Comparison of ENCODE assay signal across 22 mouse cellular contexts in genomic region chr4:140567911-140568480, GRCm38 (mm10).
A peak's percentile ranks its signal among the peaks of the same experiment; 100 is the strongest.
DNase-seq lines count a peak whose midpoint lies in the region; ATAC-seq and TF ChIP-seq lines count a peak whose summit lies in the region.
"Had no signal": no experiment of that assay in that cellular context is flagged by ENCODE, and none has a peak within 500 bp of the region (broad histone marks: within the 10 kb centered on the region; RNA-seq: fewer than 3 reads in every experiment).

No protein-coding gene starts in this region.

- dilution Hi-C loops in CH12.LX (cut with MboI; ENCODE audit: extremely low pct_ligation_motif_present, extremely low pct_unique_long_range_greater_than_20kb, low sequenced_read_pairs) = no loop called here

- no peaks in the 10 kb centered on the region for H3K27me3 ChIP-seq in CH12.LX (replicated peaks)
- no peaks in the 10 kb centered on the region for H3K27me3 ChIP-seq in cerebellum, adult 2 months (ENCODE audit: control insufficient read depth, insufficient read depth, low read length)
- H3K27me3 ChIP-seq in midbrain, embryonic 16.5 days (ENCODE audit: control insufficient read depth, insufficient read depth, low read depth, low read length) = no peaks in the 10 kb centered on the region
- H3K27me3 ChIP-seq: forebrain, embryonic 13.5 days; hindbrain, embryonic 12.5 days had no signal

- WGBS in bone marrow, adult 2 months = 74% methylated on average over 11 of the region's 11 CpGs
- 15% methylated on average over 11 of the region's 11 CpGs for WGBS in cerebellum, adult 2 months
- WGBS in midbrain, embryonic 16.5 days = 97% methylated on average over 11 of the region's 11 CpGs

- ATAC-seq in midbrain, embryonic 16.5 days = no peak
- ATAC-seq: CD4-positive, CD25-positive, alpha-beta regulatory T cell, adult 4 months; forebrain, embryonic 13.5 days; forebrain, postnatal 0 days; hindbrain, embryonic 16.5 days; inflammation-experienced regulatory T-cells, adult 6 months had no signal

- peaks cover 0 to 77% of the 10 kb centered on the region in 2 experiments for H3K36me3 ChIP-seq in CH12.LX (replicated peaks in 1 of 2; ENCODE audit: control insufficient read depth in 1 of 2, insufficient read depth in 1 of 2, low read length in 1 of 2)
- peaks cover 43% of the 10 kb centered on the region for H3K36me3 ChIP-seq in midbrain, embryonic 16.5 days (ENCODE audit: control insufficient read depth, insufficient read depth, low read length)

- H3K4me1 ChIP-seq in CH12.LX (ENCODE audit: control insufficient read depth in 1 of 2, insufficient read depth in 2 of 2) = peaks cover 58 to 78% of the 10 kb centered on the region in 2 experiments
- peaks cover 4% of the 10 kb centered on the region for H3K4me1 ChIP-seq in bone marrow, adult 2 months (ENCODE audit: control insufficient read depth, insufficient read depth, low read length)
- H3K4me1 ChIP-seq in cerebellum, adult 2 months (ENCODE audit: control insufficient read depth, insufficient read depth, low read length) = peaks cover 31% of the 10 kb centered on the region
- no peaks in the 10 kb centered on the region for H3K4me1 ChIP-seq in midbrain, embryonic 16.5 days (ENCODE audit: control insufficient read depth, insufficient read depth, low read length)
- H3K4me1 ChIP-seq: hindbrain, embryonic 12.5 days had no signal

- no peaks in the 10 kb centered on the region for H3K79me2 ChIP-seq in CH12.LX (replicated peaks; ENCODE audit: control insufficient read depth, extremely low read depth, insufficient read depth, poor library complexity, severe bottlenecking)

- no peak for TF ChIP-seq POLR2A in CH12.LX (IDR thresholded peaks at IDR 0.05; ENCODE audit: low read depth, low read length)
- peak; percentile 16; the same call in 1 of the 2 replicates for TF ChIP-seq POLR2A in bone marrow, adult 2 months (IDR thresholded peaks at IDR 0.05; ENCODE audit: borderline replicate concordance, control insufficient read depth, low read depth, low read length)
- no peak for TF ChIP-seq POLR2A in cerebellum, adult 2 months (IDR thresholded peaks at IDR 0.05; ENCODE audit: borderline replicate concordance, insufficient read depth, low read length)

- in situ Hi-C loops in CH12.LX (cut with MboI; ENCODE audit: low pct_ligation_motif_present, low pct_unique_long_range_greater_than_20kb, low sequenced_read_pairs) = no loop called here

- no peak for TF ChIP-seq RAD21 in CH12.LX (IDR thresholded peaks at IDR 0.05; ENCODE audit: low read depth, low read length)

- H3K4me3 ChIP-seq in CH12.LX (replicated peaks in 1 of 3; ENCODE audit: low read depth in 2 of 3, low read length in 2 of 3, poor library complexity in 1 of 3) = peak overlapping the region in 2 of 3 experiments; percentile 13 to 29
- H3K4me3 ChIP-seq in bone marrow, adult 2 months (replicated peaks; ENCODE audit: control insufficient read depth, low read depth, low read length) = no peak overlapping the region
- H3K4me3 ChIP-seq in cerebellum, adult 2 months (replicated peaks; ENCODE audit: insufficient read depth, low read depth, low read length) = no peak overlapping the region
- no peak overlapping the region for H3K4me3 ChIP-seq in midbrain, embryonic 16.5 days (ENCODE audit: low read depth, low read length)
- H3K4me3 ChIP-seq: embryonic facial prominence, embryonic 10.5 days; forebrain, embryonic 13.5 days; heart, embryonic 10.5 days; hindbrain, embryonic 12.5 days had no signal

- no peak overlapping the region for H3K4me2 ChIP-seq in CH12.LX (ENCODE audit: insufficient read depth, low read depth, poor library complexity, severe bottlenecking)
- H3K4me2 ChIP-seq in midbrain, embryonic 16.5 days (ENCODE audit: low read length) = no peak overlapping the region
- H3K4me2 ChIP-seq: forebrain, embryonic 13.5 days; hindbrain, embryonic 12.5 days had no signal

- no peak for TF ChIP-seq CTCF in CH12.LX (conservative IDR thresholded peaks at IDR 0.05 in 1 of 2, IDR thresholded peaks at IDR 0.05 in 1 of 2; ENCODE audit: low read depth in 2 of 2, low read length in 2 of 2)
- no peak for TF ChIP-seq CTCF in bone marrow, adult 2 months (IDR thresholded peaks at IDR 0.05; ENCODE audit: control insufficient read depth, insufficient read depth, low read length)
- TF ChIP-seq CTCF in cerebellum, adult 2 months (IDR thresholded peaks at IDR 0.05; ENCODE audit: borderline replicate concordance, insufficient read depth, low read depth, low read length) = no peak

- H3K27ac ChIP-seq in CH12.LX (ENCODE audit: insufficient read depth, low read depth) = peak overlapping the region; percentile 26
- no peak overlapping the region for H3K27ac ChIP-seq in bone marrow, adult 2 months (ENCODE audit: control insufficient read depth, insufficient read depth, low read depth, low read length, poor library complexity)
- H3K27ac ChIP-seq in cerebellum, adult 2 months (ENCODE audit: insufficient read depth, low read length) = peak overlapping the region; percentile 1; the same call in 1 of the 2 replicates
- H3K27ac ChIP-seq in midbrain, embryonic 16.5 days (ENCODE audit: low read length) = no peak overlapping the region
- H3K27ac ChIP-seq: embryonic facial prominence, embryonic 10.5 days; forebrain, embryonic 13.5 days; heart, embryonic 10.5 days; hindbrain, embryonic 12.5 days had no signal

- no peak for TF ChIP-seq EP300 in CH12.LX (IDR thresholded peaks at IDR 0.05; ENCODE audit: low read length)

- peak; percentile 14 for DNase-seq in CH12.LX (ENCODE audit: extremely low read depth)
- DNase-seq in cerebellum, adult 2 months = peak; percentile 64 to 69
- DNase-seq in cerebellum, postnatal 14 days = peak; percentile 49 to 57
- DNase-seq in gastrocnemius, postnatal 4 days (ENCODE audit: low spot score in 2 of 2) = no peak
- no peak for DNase-seq in spleen, postnatal 14 days (ENCODE audit: low spot score in 2 of 2)
- DNase-seq: adrenal gland, postnatal 10 days; forebrain, postnatal 0 days; gastrocnemius, postnatal 25 days; heart, adult 11 months; heart, postnatal 10 days; heart, postnatal 4 days; kidney, adult 11 months; kidney, adult 9 months had no signal

- H3K9me3 ChIP-seq in CH12.LX (replicated peaks; ENCODE audit: low read length) = no peaks in the 10 kb centered on the region
- no peaks in the 10 kb centered on the region for H3K9me3 ChIP-seq in midbrain, embryonic 16.5 days (replicated peaks; ENCODE audit: control insufficient read depth, low read length, poor library complexity, severe bottlenecking)
- H3K9me3 ChIP-seq: embryonic facial prominence, embryonic 10.5 days; heart, embryonic 10.5 days had no signal

- no peak overlapping the region for H3K9ac ChIP-seq in CH12.LX (ENCODE audit: insufficient read depth, low read depth)
- no peak overlapping the region for H3K9ac ChIP-seq in midbrain, embryonic 16.5 days (ENCODE audit: low read depth, low read length)
- H3K9ac ChIP-seq: forebrain, embryonic 13.5 days; forebrain, postnatal 0 days; hindbrain, embryonic 12.5 days had no signal

TF ChIP-seq in CH12.LX, 34 proteins besides CTCF, POLR2A, EP300 and RAD21:
- TF ChIP-seq SIN3A (IDR thresholded peaks at IDR 0.05; ENCODE audit: low read length) (no peak), BHLHE40 (IDR thresholded peaks at IDR 0.05; ENCODE audit: low read depth, low read length) (no peak; the same call in 1 of the 2 replicates)
TF ChIP-seq in CH12.LX: peak in this region for 0.

Comparison
In these comparisons a context has a peak if more than half of its experiments do, and no peak if none do; other contexts are left out.
1. DNase-seq: peak in CH12.LX (single experiment), cerebellum, adult 2 months (2 of 2) and cerebellum, postnatal 14 days (2 of 2); none in gastrocnemius, postnatal 4 days (0 of 2) and spleen, postnatal 14 days (0 of 2).
2. H3K27ac ChIP-seq: peak in CH12.LX (single experiment) and cerebellum, adult 2 months (single experiment); none in bone marrow, adult 2 months (single experiment) and midbrain, embryonic 16.5 days (single experiment).
3. H3K4me3 ChIP-seq: peak in CH12.LX (2 of 3); none in bone marrow, adult 2 months (single experiment), cerebellum, adult 2 months (single experiment) and midbrain, embryonic 16.5 days (single experiment).